Mouse (Mus musculus) thymus, adult 2 months (tissue): ENCODE results near the gene Hectd1. TPM values are rescaled to one million over a fixed set of nuclear protein-coding genes. Genes with fewer than 3 reads are reported as not detected.

Experiments
- DNase-seq: peaks from one replicate; pipeline ENCODE4 v3.0.0; 2021
- H3K27ac ChIP-seq: fragments of 200-500 bp; 2 replicates; pipeline ENCODE4 v1.5.1; 2012; ENCODE audit warnings: low read length, control low read depth; ENCODE audit not compliant: control insufficient read depth, insufficient read depth
- H3K27me3 ChIP-seq: fragments of 200-500 bp; 2 replicates; pipeline ENCODE4 v1.6.1; 2012; ENCODE audit warnings: mild to moderate bottlenecking, low read length, moderate library complexity, mixed read lengths; ENCODE audit not compliant: control insufficient read depth, insufficient read depth
- H3K36me3 ChIP-seq: fragments of 200-500 bp; 2 replicates; pipeline ENCODE4 v1.6.1; 2012; ENCODE audit warnings: mild to moderate bottlenecking, low read length, moderate library complexity; ENCODE audit not compliant: control insufficient read depth, insufficient read depth
- H3K4me1 ChIP-seq: fragments of 200-500 bp; replicated peaks from 2 replicates; pipeline ENCODE4 v1.6.1; 2012; ENCODE audit warnings: low read length; ENCODE audit not compliant: control insufficient read depth, insufficient read depth
- H3K4me3 ChIP-seq: fragments of 200-500 bp; 2 replicates; pipeline ENCODE4 v1.5.1; 2012; ENCODE audit warnings: mild to moderate bottlenecking, low read length, control low read depth, moderate library complexity; ENCODE audit not compliant: control insufficient read depth, insufficient read depth
- CTCF ChIP-seq: fragments of 200-500 bp; IDR thresholded peaks from 2 replicates; pipeline ENCODE4 v1.5.1; 2012; ENCODE audit warnings: mild to moderate bottlenecking, control low read depth, low read length, moderate library complexity, borderline replicate concordance; ENCODE audit not compliant: control insufficient read depth, poor library complexity, insufficient read depth; ENCODE audit errors: extremely low read depth
- POLR2A ChIP-seq: fragments of 200-500 bp; IDR thresholded peaks from 2 replicates; pipeline ENCODE4 v1.6.1; 2012; ENCODE audit warnings: mild to moderate bottlenecking, low read length, control low read depth, moderate library complexity; ENCODE audit not compliant: control insufficient read depth, poor library complexity, insufficient read depth; ENCODE audit errors: extremely low read depth
- WGBS: fragments of 180-500 bp; shearing (Covaris S2); methylation state at CpG from one replicate; pipeline ENCODE4 v1.1.7; 2018; 5-methylcytosine and 5-hydroxymethylcytosine counted together
- polyA plus RNA-seq: library from polyadenylated mRNA; depleted of rRNA; stranded (reverse); fragments of >200 nt; gene quantifications from 2 replicates; pipeline ENCODE4 v1.2.3, GENCODE M21; 2012

The Hectd1 gene
- polyA plus RNA-seq, 1 experiment: 27.7 TPM

GRCm38 (mm10) chr12:51865061-51865789, 35.9 kb upstream of the Hectd1 start:
- Histone ChIP-seq H3K27ac (peak overlapping the region; percentile 66), H3K27me3 (no peaks in the 10 kb centered on the region), H3K4me1 (peaks cover 42% of the 10 kb centered on the region), H3K36me3 (no peaks in the 10 kb centered on the region), H3K4me3 (no peak overlapping the region)
- 61% methylated on average over 9 of the region's 9 CpGs for WGBS
- no peak for DNase-seq
- TF ChIP-seq POLR2A: no peak
- no peak for TF ChIP-seq CTCF

- no peak for DNase-seq
- H3K36me3 ChIP-seq: no peaks in the 10 kb centered on the region
- no peak overlapping the region for H3K4me3 ChIP-seq
- no peak for TF ChIP-seq POLR2A
- TF ChIP-seq CTCF: no peak
- 74% methylated on average over 14 of the region's 14 CpGs for WGBS
- no peaks in the 10 kb centered on the region for H3K27me3 ChIP-seq
- H3K27ac ChIP-seq: no peak overlapping the region
- peaks cover 39% of the 10 kb centered on the region for H3K4me1 ChIP-seq
These were observed 34.0 kb upstream of the Hectd1 start for GRCm38 (mm10) chr12:51863116-51864002.

DNA sequence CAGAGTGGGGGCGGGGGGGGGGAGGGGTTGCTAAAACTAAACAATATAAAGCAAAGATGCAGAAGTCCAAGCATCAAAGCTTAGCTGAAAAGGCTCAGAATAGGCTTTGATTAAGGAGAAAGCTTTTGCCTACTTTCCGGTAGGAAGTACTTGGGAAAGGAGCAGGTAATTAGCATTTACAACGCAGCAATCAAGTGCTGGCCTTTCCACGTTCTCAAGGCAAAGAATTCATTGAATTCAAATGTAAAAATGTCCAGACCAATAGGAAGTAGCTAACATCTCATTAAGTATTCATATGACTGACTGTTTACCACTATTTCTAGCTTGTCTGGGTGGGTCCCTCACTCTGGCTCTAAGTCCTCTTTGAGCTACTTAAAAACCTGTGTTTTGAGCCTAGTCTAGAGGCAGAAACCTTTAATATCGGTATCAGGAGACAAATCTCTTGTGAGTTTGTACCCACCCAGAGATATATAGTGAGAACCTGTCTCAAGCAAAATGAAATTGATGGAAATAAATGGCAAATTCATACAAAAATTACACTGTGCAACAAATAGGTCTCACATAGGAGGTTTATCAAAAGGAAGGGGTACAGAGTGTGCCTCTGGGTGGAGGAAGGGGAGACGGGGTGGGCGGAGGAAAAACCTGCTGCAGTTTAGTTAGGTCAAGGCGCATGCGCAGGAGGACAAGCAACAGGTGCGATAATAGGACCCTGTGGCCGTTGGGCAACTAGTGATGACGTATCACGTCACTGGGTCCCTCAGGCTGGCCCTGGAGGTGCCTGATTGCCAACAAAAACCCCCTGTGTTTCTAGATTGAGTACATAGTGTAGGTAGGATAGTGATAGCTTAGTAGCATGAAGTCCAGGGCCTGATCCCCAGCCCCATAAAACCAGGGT, 29.0 kb upstream of the Hectd1 start:
- Histone ChIP-seq H3K4me3 (no peak overlapping the region), H3K27me3 (no peaks in the 10 kb centered on the region), H3K27ac (no peak overlapping the region), H3K36me3 (no peaks in the 10 kb centered on the region), H3K4me1 (peaks cover 9% of the 10 kb centered on the region)
- no peak for TF ChIP-seq CTCF
- TF ChIP-seq POLR2A: no peak
- 88% methylated on average over 13 of the region's 13 CpGs for WGBS
- no peak for DNase-seq

DNA sequence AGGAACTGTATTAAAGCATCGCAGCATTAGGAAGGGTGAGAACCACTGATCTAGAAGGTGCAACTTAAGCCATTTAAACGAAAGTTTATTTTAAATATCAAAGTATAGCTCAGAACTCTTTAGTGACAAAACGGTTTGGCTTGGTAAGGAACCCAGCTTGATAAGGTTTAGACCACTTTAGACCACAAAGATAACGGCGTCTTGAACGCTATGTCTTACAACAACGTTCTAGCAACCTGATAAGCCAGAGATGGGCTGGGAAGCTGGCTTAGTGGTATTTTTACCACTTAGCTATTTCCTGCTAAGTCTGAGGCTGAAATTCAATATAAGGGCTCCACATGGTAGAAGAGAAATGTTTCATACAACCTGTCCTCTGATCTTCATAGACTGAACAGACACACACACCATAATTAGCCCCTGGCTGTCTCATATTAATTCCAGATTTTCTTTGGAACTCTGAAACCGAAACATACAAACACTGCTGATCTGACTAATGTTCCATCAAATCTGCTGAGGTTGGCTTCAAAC, 27.5 kb upstream of the Hectd1 start:
- no peak for DNase-seq
- Histone ChIP-seq H3K27ac (no peak overlapping the region), H3K4me3 (no peak overlapping the region), H3K27me3 (no peaks in the 10 kb centered on the region), H3K4me1 (peaks cover 3% of the 10 kb centered on the region), H3K36me3 (no peaks in the 10 kb centered on the region)
- TF ChIP-seq CTCF: no peak
- 16% methylated on average over 8 of the region's 8 CpGs for WGBS

DNA sequence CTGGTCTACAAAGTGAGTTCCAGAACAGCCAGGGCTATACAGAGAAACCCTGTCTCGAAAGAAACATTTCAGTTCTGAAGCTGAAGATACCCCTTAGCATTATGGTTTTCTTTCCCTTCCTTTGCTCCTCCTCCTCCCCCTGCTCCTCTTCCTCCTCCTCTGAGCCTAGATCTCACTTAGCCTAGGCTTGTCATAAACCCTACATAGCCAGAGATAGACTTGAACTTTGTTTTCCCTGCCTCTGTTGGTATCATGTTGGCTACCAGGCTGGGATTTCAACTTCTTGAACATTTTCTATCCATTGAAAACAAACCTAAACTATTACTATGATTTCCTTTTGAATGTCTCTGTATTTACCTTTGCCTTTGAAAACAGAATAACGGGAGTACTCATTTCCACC, 26.5 kb upstream of the Hectd1 start:
- no peak overlapping the region for H3K4me3 ChIP-seq
- no peak for DNase-seq

GRCm38 (mm10) chr12:51855453-51855852, 26.1 kb upstream of the Hectd1 start:
- 74% methylated on average over 7 of the region's 7 CpGs for WGBS
- no peaks in the 10 kb centered on the region for H3K27me3 ChIP-seq
- H3K4me3 ChIP-seq: no peak overlapping the region
- H3K4me1 ChIP-seq: peaks cover 3% of the 10 kb centered on the region
- no peak overlapping the region for H3K27ac ChIP-seq
- DNase-seq: no peak
- no peak for TF ChIP-seq CTCF
- no peak for TF ChIP-seq POLR2A
- no peaks in the 10 kb centered on the region for H3K36me3 ChIP-seq

More for the DNA sequence above, 26.5 kb upstream of the Hectd1 start:
- peak overlapping the region; percentile 72; the same call in 1 of the 2 replicates for H3K27ac ChIP-seq
- TF ChIP-seq POLR2A: no peak
- TF ChIP-seq CTCF: no peak
- no peaks in the 10 kb centered on the region for H3K27me3 ChIP-seq
- H3K4me1 ChIP-seq: peaks cover 3% of the 10 kb centered on the region
- H3K36me3 ChIP-seq: no peaks in the 10 kb centered on the region
- 65% methylated on average over 2 of the region's 2 CpGs for WGBS
